Mouse (Mus musculus) T-helper 2 cell (primary cell): ENCODE results near the gene Npepps.

ENCODE experiments used
- in situ Hi-C: fragments of 300-600 bp; cut with MboI, MseI; formaldehyde crosslinking; loops from one replicate; pipeline ENCODE4 v1.15.1; 2025; ENCODE audit warnings: high pct_unique_total_duplicates

The Npepps gene

DNA sequence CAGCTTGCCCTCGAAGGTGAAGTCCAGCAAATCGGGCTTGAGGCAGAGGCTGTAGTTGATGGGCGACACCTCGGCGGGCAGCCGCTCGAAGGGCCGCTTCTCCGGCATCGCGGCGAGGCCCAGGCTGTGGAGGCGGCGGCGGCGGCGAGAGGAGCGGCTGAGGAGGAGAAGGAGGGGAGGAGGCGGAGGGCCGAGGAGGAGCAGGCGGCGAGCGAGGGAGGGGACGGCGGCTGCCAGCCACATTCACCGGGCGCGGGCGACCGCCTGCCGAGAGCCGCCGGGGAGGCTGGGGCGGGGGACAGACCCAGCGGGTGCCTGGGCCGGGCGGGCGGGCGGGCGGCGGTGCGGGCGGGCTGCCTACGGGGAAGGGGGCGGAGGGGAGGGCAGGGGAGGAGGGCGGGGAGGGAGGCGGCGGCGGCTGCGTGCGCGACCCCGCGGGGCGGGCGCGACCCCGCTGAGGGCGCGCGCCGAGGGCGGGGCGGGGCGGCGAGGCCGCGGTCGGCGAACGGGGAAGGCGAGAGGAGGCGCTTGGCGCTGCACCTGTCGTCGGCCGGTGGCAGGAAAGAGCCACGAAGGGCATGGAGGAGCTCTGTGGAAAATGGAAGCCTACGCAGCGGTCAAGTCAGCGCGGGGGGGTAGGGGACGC, at the start of gene Npepps:
Gene Npepps, minus strand, starts transcription at position 423 of the 646 bp plus-strand sequence.
- in situ Hi-C loops: no loop called here

DNA sequence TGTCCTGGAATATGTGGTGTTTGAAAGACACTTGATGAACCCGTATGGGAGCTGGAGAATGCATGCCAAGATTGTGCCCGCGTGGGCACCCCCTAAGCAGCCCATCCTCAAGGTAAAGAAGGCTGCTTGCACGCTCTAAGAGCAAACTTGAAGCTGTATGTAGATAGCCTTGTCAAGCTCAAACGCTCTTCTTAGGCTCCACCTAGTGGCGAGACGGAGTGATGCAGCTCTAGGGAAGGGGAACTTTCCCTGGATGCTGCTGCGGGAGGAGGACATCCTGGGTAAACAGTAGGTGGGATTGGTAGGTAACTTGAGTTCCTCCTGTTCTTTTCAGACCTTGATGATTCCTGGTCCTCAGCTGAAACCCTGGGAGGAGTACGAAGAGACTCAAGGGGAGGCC, 47.7 kb upstream of the Npepps start:
- in situ Hi-C loops: no loop called here

DNA sequence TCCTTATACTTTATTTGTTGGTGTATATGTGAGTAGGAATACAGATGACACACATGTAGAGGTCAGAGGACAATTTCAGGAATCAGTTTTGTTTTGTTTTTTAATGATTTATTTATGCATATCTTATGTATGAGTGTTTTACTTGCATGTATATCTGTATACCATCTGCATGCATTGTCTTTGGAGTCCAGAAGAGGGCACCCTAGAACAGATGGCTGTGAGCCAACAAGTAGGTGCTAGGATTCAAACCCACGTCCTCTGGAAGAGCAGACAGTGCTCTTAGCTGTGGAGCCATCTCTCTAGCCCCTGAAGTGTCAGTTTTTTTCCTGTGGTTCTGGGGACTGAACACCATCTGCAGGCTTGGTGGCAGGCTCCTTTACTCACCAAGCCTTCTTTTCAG, 44.8 kb upstream of the Npepps start:
- in situ Hi-C loops: no loop called here

DNA sequence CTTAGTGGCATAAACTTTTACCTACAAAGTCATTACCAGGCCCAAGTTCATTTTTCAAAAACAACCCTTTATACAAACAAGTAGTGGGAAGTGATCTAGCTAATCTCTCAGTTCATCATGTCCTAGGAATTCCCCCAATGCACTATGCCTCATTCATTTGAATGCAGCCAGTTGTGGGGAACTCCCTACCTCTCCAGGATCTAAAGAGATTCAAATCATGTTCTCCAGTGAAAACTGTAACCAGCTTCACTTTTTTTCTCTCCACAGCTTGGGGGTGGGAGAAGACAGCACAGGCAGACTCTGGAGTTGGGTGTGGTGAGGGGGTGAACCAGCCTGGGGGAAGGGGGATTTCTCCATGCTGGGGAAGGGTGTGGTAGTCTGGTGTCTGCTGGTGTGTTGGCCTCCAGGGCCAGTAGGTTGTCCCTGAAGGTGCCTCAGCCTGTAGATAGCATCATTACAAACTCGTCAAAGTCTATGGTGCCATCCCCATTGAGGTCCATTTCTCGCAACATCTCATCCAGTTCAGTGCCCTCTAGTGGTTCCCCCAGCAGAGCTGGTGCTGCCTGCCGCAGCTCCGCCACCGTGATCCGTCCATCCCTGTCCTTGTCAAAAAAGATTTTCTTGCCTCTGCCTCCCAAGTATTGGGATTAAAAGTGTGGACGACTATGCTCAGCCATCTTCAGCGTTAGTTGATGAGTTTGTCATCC, 41.6 kb upstream of the Npepps start:
- in situ Hi-C loops: loop anchor here (25.0 kb wide), 1 partner anchor 810 kb away; no protein-coding TSS in a partner anchor

DNA sequence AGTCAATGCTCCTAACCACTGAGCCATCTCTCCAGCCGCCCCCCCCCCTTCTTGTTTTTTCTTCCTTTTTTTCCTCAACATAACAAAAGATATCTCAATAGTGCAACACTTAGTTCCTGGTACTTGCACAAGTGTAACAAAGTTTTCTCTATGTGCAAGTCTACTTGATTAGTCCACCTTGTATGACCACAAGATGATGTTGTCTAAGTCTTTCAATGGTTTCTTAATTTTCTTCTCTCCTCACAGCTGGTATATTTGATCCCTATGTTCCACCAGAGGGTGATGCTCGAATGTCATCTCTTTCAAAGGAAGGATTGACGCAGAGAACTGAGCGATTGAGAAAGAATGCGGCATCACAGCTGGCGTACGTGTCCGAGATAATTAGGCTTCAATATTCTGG, 40.8 kb upstream of the Npepps start:
- in situ Hi-C loops: loop anchor here (25.0 kb wide), 1 partner anchor 809 kb away; no protein-coding TSS in a partner anchor

DNA sequence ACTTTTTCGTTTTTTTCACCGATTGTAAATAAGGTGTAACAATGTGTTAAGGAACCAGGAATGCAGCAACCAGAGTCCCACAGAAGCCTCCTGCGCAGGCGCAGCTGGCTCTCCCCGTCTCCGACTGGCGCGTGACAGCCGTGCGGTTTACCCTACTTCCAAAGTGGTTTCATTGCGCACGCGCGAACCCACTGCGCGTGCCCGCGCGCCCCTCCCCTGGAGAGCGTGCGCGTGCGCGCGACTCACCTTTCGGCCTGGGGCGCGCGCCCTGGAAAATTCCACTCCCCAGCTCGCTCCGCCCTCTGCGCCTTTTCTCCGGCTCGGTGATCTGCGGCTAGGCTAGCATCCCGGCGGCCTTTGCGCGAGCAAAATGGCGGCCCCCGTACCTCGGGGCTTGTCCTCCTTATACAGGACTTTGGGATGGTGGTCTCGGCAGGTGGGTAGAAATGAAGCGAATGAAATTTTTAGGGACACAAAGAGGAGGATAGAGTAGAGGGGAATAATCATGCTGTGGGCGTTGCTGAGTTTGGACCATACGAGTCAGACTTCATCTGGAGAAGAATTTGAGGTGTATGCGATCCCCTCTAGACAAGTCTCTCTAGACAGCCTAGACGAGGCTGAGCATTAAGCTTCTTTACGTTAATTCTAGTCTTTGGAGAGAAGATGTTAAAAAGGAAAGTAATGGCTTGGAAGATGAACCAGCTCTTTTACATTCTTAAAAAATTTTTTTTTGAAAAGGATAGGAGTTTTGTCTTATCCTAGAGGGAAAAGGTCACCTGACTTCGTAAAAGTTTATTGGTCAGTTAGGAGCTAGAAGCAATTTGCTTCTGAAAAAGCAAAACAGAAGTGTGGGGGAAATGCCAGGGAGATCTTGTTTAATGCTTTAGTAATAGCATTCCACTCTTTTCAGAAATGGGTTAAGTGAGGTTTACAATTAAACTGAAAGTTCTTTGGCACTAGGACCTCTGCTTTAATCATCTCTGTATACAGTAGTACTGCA, 35.4 kb upstream of the Npepps start, which contains the start of gene Mrpl45:
Gene Mrpl45, plus strand, starts transcription at position 213 of the 1,000 bp plus-strand sequence.
- in situ Hi-C loops: loop anchor here (5.0 to 25.0 kb wide), 2 partner anchors 129 to 804 kb away; partner anchors contain the start of gene Kpnb1

DNA sequence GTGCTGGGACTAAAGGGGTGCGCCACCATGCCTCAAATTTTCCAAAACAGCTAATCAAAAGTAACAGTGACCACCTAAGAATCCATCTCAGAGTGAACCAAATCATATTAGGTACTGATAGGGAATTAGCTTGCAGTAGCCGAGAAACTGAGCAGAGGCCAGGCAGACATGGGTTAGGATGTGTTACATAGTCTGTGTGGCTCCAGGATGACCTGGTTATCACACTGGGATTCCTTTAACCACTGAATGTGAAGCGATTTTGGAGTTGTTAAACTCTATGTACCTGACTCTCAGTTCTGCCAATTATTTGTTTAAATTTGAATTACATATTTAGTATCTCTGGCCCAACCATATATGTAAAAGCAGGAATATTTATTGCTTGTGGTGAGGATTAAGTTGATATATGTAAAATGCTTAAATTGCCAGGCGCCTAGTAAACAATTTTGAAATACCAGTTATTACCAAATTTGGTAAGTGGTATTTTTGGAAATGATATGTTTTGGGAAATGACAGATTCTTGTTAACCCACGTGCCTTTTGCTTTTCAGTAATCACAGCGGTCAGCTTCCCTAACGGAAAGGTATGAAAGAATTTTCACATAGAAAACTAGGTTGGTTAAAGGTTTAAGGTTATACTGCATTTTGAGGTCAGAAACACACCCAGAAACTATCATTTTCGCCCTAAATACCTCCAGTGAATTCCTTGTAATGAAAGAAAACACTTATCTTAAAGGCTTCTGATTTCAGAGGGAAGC, 34.5 kb upstream of the Npepps start:
- in situ Hi-C loops: loop anchor here (5.0 to 25.0 kb wide), 2 partner anchors 128 to 803 kb away; partner anchors contain the start of gene Kpnb1

DNA sequence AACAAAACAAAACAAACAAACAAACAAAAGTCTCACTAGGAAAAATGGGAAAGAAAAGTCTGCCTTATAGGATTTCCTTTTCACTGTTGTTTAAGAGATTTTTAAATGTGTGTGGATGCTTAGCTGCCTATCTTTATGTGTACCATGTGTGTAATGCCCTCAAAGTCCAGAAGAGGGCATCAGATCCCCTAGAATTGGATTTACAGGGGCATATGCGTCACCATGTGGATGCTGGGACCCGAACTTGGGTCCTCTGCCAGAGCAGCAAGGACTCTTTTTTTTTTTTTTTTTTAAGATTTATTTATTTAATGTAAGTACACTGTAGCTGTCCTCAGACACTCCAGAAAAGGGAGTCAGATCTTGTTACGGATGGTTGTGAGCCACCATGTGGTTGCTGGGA, 33.7 kb upstream of the Npepps start:
- in situ Hi-C loops: loop anchor here (25.0 kb wide), 1 partner anchor 802 kb away; no protein-coding TSS in a partner anchor

DNA sequence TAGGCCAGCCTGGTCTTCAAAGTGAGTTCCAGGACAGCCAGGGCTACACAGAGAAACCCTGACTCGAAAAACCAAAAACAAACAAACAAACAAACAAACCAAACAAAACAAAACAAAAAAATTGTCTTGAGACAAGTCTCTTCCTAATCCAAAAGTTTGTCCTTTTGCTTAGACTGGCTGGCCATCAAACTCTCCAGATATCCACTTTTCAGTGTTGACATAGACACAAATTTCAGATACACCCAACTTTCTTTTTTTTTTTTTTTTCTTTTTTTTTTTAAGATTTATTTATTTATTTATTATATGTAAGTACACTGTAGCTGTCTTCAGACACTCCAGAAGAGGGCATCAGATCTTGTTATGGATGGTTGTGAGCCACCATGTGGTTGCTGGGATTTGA, 32.4 kb upstream of the Npepps start:
- in situ Hi-C loops: loop anchor here (25.0 kb wide), 1 partner anchor 801 kb away; no protein-coding TSS in a partner anchor

DNA sequence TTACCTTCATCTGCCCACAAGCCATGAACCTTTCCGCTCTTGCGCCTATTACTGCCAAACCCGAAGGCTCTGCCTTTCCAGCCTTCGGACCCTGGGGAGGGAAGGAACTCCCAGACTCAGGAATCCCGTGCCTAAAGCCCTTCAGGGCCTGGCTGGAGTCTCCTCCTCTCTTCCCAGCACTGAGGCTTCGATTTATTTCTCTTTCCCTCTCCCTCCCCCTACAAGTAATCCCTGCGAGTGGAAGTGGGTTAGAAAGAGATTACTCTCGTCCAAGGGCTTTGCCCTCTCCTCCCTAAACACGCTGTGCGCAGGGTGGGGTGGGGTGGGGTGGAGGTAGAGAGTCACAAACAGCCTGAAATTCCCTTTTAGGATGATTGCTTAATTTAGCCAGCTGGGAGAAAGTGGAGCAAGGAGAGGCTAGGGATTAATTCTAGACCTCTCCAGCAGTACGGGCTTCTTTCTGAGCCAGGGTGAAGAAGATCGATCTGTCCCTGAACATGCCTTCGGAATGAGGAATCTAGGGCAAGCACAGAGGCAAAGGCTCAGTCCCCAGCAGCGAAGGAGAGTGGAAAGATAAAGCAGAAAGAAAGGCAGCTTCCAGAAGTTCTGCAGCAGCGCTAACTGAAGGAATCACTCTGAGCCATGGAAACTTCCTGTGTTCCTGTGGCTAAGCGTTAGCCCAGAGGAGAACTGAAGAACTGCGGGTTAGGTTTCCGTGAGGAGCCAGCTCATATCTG, 30.6 kb upstream of the Npepps start:
- in situ Hi-C loops: loop anchor here (25.0 kb wide), 1 partner anchor 799 kb away; no protein-coding TSS in a partner anchor

DNA sequence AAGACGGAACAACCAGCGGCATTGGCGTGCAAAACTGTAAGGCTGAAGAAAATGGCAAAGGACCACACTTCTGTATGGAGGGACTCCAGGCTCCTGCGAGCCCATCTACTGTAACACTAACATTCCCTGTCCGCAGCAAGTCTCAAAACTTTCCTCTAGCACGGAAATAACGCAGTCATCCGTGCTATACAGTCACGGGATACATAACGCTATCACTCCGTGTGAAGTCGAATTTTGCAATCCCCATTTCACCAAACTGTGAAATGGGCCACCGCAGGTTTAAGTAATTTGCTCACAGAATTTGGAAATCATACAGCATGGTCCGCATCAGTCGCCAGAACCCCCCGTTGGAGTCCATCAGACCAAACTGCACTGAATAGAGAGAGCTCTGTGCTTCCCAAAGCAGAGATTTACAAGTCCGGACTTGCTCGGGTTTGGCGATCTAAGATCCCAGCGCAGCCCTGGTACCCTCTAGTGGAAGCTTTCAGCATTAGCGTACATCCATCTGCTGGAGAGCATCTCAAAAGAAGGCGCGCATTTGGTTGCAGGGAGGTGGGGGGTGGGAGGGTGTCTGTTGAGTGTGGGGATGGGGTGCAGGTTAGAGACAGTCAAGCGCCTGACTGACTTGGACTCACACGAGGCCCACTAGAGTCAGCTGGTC, 29.6 kb upstream of the Npepps start:
- in situ Hi-C loops: loop anchor here (5.0 to 25.0 kb wide), 2 partner anchors 38 to 798 kb away; no protein-coding TSS in a partner anchor

DNA sequence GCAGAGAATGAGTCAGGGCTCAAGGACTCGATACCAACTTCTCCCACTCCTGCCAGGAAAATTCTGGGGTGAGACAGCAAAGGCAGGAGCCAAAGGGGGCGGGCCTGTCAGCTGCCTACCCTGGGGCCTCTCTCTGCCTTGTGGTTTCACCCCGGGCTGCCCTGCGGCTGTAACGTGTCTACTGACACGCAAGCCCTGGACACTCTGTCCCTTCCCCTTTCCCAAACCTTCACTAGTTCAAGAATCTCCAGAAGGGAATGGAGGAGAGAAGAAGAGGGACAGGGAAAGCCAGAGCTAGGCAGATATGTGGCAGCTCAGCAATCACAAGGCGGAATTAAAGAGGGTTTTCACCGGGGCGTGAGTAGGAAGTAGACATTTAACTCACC, 29.0 kb upstream of the Npepps start:
- in situ Hi-C loops: loop anchor here (5.0 to 25.0 kb wide), 2 partner anchors 37 to 797 kb away; no protein-coding TSS in a partner anchor

DNA sequence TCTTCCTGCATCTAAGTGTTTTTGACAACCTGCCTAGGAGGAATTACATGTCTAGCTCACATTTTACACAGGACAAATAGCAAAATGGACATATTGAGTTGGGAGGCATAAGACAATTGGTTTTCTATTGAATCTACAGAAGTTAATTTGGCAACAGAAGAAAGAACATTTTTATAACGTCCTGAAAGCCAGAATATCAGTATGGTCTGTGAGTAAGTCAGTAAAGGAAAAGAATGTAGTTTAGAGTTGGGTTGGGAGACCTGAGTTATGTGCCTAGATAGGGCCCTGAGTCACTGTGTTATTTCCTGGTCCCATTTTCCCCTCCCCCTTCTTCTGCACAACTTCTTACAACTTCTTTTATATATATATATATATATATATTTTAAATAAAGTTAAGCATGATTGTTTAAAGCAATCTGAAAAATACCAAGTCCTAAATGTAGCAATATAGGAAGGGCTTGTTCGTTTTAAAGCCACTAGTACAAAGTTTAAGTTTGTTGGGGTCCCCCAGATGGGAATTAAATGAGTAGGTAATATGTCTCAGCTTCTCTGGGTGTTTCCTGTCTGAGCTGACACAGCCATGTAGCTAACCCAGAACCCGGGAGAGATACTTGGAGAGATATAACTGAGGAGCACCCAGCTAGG, 28.5 kb upstream of the Npepps start:
- in situ Hi-C loops: loop anchor here (5.0 to 25.0 kb wide), 2 partner anchors 37 to 797 kb away; no protein-coding TSS in a partner anchor

DNA sequence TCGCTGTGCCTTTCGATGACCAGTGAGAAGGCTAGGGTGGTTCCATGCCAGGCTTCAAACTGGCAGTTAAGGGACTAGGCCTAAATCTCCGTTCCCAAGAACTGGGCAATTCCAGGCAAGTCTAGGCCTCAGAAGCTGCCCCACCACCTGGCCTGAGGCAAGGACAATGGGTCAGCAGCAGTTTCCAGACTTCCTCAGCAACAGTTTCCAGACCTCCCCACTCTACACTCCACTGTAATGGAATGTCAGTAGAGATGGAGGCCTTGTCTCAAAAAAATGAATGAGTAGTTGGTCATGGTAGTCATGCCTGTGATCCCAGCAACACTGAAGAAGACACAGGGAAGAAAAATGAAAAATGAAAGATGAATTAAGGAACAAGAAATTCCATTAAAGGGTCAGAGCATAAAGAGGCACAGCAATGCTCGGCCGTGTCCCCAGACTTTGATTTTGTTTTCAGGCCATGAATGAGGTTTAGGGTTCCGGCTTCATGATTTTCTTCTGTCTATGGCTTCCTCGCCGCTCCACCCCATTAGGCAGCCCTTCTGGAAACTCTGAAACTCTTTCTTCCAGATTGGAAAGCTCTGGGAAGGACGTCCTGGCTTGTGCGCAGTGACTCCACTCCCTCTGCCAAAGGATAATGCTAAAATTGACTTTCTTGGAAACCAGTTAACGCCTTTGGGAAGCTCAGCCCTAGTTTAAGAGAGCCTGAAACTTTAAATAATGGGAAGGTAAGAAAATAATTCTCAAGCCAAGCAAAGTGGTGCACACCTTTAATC, 27.0 kb upstream of the Npepps start:
- in situ Hi-C loops: loop anchor here (5.0 to 25.0 kb wide), 2 partner anchors 35 to 795 kb away; no protein-coding TSS in a partner anchor

DNA sequence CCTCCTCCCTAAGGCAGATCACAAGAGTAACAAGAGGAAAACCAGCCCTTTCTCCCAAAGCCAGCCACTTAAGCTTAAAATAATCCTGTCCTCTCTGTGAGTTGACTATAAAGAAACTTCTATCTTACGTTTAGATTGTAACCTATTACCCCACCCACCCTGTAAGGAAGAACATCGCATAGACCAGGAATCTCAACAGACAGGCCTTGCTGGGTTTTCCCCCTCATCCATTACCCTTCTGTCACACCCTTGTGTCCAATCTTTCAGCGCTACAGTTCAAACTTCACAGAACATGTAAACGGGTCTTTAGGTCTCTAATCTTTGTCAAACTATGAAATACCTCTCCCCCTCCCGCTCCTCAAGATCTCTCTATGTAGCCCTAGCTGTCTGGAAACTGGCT, 24.2 kb upstream of the Npepps start:
- in situ Hi-C loops: loop anchor here (5.0 to 25.0 kb wide), 2 partner anchors 32 to 792 kb away; no protein-coding TSS in a partner anchor

DNA sequence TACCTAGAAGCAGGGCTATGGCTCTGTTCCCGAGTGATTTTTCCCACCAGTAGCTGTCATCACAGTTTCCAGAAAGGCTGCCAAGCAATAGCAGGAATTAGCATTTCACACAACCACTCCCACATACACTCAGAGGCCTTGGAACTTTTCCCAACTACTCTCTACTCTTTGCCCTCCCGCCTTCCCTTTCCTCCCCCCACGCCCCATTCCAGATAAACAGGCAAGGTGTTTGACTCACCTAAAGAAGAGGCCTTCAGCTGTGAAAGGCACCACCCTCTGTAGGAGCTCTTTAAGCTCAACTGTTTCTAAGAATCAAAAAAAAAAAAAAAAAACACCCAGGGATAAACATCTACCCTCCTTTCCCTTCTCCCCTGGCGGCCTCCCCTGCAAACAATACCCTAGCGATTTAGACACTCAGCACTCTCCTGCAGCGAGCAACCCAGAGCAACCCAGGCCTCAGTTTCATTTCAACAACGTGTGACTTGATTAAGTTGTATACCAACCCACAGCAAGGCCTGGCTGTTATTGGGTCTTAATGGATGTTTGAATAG, 21.9 kb upstream of the Npepps start:
- in situ Hi-C loops: loop anchor here (25.0 kb wide), 1 partner anchor 790 kb away; no protein-coding TSS in a partner anchor

DNA sequence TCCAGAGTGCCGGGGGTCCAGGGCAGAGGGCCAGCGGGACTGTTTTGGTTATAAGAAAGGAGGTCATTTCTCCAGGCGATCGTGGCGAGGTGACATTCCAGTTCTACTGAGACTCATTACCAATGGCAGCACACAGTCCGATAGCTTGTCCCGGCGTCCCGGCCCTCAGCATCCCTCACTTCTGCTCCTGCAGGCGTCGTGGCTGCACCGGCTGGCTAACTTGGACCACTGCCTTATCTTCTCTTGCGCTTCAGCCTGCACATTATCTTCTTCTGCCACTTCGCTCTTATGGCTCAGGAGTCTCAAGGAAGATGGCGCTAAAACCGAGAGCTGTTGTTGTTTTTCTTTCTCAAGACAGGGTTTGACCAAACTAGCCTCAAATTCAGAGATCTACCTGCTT, 21.0 kb upstream of the Npepps start:
- in situ Hi-C loops: loop anchor here (25.0 kb wide), 1 partner anchor 789 kb away; no protein-coding TSS in a partner anchor
